Mouse (Mus musculus) CD4-positive, CD25-positive, alpha-beta regulatory T cell, adult 4 months (primary cell): Measurements from ENCODE around the gene Pnma1. TPM values are rescaled to one million over a fixed set of nuclear protein-coding genes. Genes with fewer than 3 reads are reported as not detected.

ENCODE experiments used
- ATAC-seq: one replicate; pipeline ENCODE4 v1.8.0; 2017
- polyA plus RNA-seq, 2 experiments: library from polyadenylated mRNA; unstranded; fragments of 100-300 nt; shearing (Covaris generic); gene quantifications; one replicate each; pipeline ENCODE4 v1.2.1; 2017

The Pnma1 gene
- polyA plus RNA-seq, 2 experiments from 2014 or later, result not detected

GRCm38 (mm10) chr12:84178052-84178451, 29.8 kb upstream of the Pnma1 start:
- ATAC-seq, result no peak

GRCm38 (mm10) chr12:84176886-84177765, 28.8 kb upstream of the Pnma1 start:
- peak; percentile 10 for ATAC-seq

DNA sequence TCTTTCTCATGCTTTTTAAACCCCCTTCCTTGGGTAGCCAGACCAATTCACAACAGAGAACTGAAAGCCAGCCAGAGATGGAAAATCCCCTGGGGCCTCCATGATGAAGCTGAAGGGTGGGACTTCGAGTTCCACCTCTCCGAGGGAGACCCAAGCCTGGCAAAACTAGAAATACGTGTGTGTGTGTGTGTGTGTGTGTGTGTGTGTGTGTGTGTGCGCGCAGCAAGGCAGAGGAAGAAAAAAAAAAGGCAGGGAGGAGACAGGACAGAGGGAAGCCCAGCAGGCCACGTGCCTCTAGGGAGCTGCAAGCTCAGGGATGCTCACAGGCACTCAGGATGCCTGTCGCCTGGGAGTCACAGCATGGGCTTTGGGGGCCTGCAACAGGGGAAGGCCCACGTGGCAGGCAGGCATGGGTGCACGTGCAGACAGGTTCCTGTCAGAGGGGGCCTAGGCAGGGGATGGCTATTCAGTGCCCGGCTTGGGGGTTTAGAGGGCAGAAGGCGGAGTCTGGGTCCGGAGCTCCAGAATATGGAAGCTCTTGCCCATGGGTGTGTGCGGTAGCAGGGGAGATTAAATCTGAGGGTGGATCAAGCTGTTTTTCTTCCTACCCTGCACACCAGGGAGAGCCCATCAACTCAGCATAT, 28.0 kb upstream of the Pnma1 start:
- peak; percentile 26 for ATAC-seq

GRCm38 (mm10) chr12:84175659-84176061, 27.4 kb upstream of the Pnma1 start:
- ATAC-seq, result peak; percentile 81

GRCm38 (mm10) chr12:84174871-84175270, 26.6 kb upstream of the Pnma1 start:
- no peak for ATAC-seq

DNA sequence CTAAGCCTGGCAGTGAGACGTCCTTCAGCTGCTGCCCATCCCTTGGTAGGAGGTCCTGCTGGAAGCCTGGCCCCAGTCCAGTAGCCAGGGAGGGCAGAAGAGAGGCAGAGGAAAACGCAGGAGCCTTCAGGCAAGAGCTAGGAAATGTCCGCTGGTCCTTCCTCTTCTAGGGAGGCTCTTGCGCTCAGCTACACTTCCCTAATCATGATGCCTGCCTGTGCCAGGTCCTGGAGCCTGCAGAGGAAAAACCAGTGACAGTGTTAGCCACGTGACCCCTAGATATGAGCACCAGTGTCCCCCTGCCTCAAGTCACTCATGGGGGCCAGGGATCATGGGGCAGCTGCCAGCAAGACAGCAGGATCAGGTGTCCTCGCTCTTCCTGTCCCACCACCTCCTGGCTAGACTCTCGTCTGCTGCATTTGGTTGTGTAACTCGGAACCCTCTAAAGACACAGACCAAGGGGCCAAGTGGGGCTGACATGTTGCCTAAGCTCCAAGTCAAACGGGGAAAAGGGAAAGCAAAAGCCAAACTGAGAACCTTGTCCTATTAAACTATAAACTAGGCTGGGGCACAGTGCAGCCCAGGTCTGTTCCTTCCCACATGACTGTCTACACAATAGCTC, 26.0 kb upstream of the Pnma1 start:
- no peak for ATAC-seq

- no peak for ATAC-seq
Measured at GRCm38 (mm10) chr12:84173309-84173915, 25.1 kb upstream of the Pnma1 start.

DNA sequence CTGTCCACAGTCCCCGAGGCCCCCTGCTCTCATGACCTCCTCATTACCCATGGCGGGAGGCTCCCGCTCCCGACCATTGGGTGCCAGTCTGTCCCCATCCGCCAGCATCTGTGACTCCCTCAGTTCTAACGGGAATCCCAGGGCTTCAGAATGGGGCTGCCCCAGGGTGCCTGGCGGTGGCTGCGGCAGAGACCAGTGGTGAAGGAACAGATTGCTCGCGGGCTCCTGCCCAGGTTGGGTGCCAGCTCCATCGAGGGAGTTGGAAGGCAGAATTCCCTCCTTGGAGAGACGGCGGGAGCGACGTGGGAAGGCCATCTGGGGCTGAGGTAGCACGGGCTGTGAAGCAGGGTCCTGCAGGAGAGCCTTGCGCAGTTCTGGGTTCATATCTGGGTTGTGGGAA, 24.6 kb upstream of the Pnma1 start:
- ATAC-seq, result no peak

DNA sequence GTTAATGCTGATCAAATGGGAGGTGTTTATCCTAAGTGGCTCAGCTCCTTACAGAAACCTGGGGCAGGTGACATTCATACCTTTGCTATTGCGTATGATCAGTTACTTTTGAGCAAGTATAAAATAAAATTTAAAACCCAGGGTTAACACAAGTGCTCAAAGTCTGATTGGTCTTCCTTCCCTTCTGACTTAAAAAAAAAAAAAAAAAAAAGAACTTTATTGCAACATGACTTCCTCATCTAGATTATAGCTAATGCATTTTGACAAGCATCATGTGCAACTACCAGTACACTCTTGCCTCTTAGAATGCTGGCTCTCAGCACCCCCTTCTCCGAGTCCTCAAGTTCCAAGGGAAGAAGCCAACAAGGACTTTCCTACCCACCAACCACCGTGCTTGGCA, 23.9 kb upstream of the Pnma1 start:
- ATAC-seq, result no peak

DNA sequence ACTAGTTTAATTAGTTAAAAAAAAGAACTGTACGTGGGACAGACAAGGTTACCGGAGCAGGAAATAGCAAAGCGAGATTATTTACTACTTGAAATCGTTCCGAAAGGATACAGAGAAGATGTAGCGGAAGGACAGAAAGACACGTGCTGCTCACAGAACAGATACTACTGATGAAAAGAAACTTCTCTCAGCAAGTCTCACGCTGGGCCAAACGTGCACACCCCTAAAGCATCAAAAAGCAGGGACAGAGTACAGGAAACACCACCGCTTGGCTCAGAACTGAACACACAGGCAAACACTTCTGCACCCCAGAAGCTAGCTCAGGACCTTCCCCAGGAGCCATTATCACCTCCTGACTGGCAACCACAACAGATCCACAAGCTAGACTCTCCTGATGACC, 22.3 kb upstream of the Pnma1 start:
- peak; percentile 36 for ATAC-seq

GRCm38 (mm10) chr12:84165631-84166373, 17.5 kb upstream of the Pnma1 start:
- no peak for ATAC-seq

- no peak for ATAC-seq
Measured at GRCm38 (mm10) chr12:84163586-84164110, 15.4 kb upstream of the Pnma1 start.

- peak; percentile 67 for ATAC-seq
Measured at GRCm38 (mm10) chr12:84163133-84163532, 14.8 kb upstream of the Pnma1 start.

DNA sequence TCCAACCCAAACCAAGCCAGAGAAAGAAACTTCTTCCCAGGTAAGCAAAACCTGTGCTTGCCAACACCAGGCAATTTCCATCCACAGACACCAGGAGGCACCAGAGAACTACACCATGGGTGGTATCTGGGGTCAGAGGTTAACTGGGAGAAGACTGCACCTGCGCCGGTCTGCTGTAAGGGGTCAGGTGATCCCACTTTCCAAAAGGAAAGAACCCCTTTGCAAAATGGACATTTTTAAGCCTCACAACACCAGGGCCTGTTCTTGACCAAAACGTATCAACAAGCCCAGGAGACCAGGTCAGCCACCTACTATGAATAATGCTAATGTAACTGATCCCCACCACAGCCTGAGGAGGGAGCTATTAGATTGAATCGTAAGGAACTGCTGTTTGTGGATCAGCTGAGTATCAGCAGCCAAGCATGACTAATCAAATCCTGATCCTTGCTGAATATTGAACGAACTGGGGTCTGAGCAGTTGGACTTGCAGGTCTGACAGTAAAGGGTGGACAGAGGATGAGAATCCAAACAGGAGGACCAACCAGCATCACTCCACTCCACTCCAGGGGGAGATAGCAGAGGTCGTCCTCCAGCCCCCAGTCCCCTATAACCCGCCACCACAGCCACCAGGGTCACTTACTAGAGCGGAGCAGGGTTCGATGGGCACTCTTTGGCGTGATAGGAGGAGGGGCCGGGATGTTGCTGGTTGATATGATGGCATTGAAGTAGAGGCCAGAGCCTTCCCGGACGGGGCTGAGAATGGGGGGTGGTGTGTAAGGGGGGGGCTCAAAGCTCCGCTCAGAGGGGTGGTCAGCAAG, 13.5 kb upstream of the Pnma1 start:
- ATAC-seq, result peak; percentile 59

GRCm38 (mm10) chr12:84161116-84161515, 12.8 kb upstream of the Pnma1 start:
- ATAC-seq, result no peak

- ATAC-seq, result no peak
Measured at GRCm38 (mm10) chr12:84160491-84160890, 12.2 kb upstream of the Pnma1 start.

DNA sequence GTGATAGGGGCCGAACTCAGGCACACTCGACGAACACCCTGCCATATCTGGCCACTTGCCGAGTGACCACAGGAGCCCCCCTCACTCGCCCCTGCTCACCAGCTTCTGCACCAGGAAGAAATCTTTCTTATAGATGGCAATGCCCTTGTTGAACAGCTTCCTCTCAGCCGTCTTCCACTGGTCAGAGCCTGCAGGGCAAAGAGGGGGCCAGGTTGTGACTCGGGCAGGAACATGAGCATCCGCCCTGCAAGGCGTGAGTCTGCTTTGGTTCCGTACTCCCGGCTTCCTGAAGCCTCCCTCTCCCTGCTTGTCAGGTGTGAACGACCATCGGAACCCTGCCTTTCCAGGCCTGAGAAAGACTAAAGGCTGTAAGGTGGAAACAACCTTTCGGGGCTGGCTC, 9.9 kb upstream of the Pnma1 start:
- no peak for ATAC-seq

DNA sequence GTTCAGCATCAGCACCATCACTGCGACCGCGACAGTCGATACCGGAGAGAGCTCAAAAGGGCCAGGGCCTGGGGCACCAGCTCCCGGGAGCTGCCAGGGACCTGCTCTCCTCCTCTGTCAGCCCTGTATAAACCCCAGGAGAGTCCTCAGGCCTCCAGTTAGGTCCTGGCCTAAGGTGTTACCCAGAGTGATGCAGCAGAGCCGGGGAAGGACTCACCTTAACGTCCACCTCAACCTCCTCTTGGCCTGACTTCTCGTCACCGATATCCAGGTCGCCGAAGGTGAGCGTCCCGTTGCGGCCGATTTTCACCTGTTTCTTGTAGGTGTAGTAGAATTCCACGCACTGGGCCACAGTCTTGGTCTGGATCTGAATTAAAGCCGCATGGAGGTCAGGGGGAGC, 7.9 kb upstream of the Pnma1 start:
- ATAC-seq, result no peak

- no peak for ATAC-seq
Measured at GRCm38 (mm10) chr12:84155523-84155871, 7.2 kb upstream of the Pnma1 start.

DNA sequence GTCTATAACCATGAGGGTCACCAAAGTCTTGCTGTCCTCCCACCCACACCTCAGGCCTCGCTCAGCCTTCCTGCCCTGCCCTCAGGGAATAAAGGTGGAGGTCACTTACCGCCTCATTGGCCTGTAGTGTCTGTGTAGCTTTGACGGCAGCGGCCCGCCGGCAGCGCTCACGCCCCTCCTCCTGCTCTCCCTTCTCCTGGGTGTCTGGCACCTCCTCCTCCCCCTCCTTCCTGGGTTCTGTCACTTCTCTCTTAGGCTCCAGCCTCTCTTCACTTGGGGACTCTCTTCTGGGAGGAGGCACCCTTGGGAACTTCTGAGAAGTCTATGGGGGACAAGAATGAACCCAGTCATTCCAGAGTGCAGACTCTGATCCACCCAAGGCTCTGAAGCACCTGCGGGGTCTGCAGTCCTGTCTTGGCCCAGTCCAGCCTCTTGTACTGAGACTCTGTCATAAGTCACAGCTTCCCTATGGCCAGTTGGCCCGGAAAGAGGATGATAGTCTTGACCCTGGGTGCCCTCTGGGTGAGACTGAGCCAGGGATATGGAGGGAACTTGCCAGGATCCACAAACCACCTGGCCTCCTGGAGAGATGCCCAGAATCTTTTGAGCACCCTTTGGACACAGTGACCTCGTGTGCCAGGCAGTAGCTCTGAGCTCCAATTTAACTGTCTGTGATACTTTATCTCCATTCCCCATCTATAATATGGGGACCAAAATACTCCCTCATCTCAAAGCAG, 6.7 kb upstream of the Pnma1 start:
- ATAC-seq, result no peak

GRCm38 (mm10) chr12:84153414-84153813, 5.1 kb upstream of the Pnma1 start:
- no peak for ATAC-seq
